Mouse (Mus musculus) embryo, embryonic 10 days (tissue): ENCODE measurements around the gene Trim17.
"Not testable (repeated sequence)": the region's sequence is repeated elsewhere in the genome, so short reads cannot be mapped to it uniquely, and the experiment has no call there.

Source experiments
- DNase-seq: peaks from one replicate; pipeline ENCODE4 v3.0.0-alpha.2; 2015; ENCODE audit warnings: low spot score

The Trim17 gene

DNA sequence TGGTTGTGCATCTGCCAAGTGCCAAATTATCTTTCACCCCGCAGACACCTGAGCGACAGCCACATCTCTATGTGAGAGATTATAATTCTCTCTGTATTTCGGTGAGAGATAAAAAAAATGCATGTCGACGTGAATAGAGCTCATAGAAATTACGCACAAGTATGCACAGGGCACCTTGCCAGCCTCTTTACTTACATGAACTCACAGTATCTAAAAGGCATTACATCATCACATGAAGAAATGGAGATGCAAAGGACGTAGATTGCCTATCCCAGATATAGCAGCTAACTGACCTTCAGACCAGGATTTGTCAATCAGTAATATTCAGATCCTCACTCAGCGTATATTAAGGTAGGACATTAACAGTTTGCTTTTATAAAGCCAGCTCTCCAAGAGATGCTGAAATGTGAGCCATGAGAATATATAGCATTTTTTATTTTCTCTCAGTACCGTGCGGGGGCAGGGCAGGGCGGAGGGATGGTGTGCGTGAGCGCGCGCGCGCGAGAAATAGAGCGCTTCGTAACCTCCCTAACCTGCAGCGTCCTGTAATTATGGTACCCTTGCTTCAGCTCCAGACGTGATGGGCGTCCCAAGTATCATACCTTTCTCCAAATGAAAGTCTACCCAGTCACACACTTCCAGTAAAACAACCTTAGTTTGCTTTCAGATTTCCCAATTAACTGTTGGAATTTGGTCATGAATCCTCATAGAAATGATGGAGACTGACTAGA is 6.5 kb upstream of the Trim17 start:
- DNase-seq, result no peak

DNA sequence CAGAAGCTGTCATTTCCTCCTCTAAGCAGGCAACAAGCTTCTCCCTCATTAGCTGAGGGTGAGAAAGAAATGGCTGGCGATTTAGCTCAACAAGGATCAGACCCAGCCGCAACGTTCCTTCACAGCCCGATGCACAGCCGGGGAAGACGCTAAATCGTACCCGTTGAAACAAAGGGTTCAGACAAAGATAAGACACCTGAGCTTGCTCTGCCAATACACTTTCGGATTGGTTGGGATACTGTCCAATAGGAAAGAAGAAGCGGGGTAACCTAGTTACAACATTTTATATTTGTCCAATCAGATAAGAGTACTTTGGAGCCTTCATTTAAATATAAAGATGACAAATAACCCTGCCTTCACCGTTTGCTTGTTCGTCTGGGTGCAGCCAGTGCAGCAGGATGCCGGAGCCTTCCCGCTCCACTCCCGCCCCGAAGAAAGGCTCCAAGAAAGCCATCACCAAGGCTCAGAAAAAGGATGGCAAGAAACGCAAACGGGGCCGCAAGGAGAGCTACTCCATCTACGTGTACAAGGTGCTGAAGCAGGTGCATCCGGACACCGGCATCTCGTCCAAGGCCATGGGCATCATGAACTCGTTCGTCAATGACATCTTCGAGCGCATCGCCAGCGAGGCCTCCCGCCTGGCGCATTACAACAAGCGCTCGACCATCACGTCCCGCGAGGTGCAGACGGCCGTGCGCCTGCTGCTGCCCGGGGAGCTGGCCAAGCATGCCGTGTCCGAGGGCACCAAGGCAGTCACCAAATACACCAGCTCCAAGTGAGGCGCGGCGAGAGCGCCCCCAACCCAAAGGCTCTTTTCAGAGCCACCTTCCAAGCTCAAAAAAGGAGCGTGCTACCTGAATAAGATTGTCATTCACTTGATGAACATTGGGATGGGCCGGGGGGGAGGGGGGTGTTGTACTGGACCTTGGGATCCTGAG is 5.7 kb upstream of the Trim17 start, which contains the start of gene Hist3h2ba:
Gene Hist3h2ba (plus strand): TSS at position 379 of the 938 bp plus-strand sequence.
- DNase-seq, result peak; percentile 85

DNA sequence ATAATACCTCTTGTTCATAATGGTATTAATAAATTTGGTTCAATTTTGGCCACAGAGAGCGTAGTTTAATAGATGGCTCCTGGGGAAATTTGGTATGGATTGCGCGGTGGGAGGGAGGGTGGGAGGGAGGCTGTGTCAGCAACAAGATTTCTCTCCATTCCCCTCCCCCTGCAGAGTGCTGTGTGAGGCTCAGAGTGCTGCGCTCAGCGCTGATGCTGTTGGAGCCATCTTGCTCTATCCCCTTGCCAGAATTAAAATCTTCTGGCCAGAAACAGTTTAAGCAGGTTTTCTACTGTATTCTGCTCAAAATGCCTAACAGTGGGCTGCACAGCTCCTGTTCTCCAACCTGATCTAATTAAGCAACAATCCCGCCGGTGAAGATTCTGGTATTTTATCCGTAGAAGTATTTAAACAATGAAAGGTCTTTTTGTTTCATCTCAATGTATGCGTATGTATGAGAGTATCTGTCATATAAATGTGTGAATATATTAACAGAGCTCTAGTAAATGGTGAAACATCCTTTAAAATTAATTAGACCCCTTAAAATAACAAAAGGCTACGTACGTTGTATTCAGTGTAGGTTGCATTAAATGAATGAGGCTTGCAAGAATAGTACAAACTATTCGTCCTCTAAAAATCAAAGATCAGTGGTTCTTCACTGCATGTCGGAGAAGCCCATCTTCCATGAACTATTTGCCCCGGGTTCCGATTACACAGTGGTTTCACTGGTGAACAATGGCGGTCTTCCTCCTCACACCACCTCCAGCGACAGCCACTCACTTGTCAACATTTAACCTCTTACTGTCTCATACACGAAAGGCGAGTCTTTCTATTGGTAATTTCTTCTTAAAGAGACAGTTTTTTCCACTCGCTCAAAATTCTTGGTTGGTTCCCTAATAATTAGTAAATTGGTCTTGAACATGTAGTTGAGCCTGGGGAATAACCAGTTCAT is 4.7 kb upstream of the Trim17 start:
- DNase-seq, result peak; percentile 80

DNA sequence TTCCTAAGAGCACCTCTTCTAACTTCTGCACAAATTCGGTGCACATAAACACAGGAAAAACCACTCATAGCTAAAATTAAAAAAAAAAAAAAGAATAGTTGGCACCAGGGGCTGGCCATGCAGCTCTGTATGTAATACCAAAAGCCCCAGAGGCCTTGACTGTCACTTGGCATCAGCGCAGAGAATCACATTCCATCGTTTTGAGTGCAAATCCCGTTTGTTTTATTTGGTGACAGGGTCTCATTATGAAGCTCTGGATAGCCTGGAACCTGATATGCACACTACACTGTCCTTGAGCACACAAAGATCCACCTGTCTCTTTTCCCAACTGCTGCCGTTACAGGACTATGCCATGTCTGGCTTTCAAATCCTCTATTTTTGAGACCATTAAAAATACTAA is 3.3 kb upstream of the Trim17 start:
- no peak for DNase-seq

DNA sequence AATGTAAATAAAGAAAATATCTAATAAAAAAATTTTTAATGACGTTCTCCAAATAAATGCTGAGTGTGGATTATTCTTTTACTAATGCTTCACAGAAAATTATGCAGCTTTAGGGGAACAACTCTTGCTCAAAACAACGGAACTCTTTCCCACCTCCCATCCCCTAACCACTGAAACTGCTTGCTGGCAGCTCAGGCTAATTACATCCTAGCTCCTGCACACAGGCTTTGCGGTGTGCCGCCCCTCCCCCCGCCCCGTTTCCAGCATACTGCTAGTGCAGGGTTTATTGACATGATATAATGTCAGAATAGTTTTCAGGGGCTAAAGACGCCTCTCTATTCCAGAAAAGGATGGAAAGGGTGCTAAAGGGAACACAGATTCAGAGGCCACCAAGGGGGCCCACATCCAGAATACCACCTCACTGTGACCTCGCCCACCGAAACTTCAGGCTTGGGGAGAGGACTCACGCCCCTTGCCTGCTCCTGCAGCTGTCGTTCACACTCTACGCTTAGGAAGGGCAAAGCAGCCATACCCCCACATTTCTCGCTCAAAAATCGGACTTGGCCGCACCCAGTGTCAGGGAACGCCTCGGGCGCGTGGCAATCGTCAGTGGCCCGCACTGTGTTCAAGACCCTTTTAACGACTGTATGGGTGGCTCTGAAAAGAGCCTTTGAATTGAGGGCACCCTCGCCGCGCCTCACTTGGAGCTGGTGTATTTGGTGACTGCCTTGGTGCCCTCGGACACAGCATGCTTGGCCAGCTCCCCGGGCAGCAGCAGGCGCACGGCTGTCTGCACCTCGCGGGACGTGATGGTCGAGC is 925 bp upstream of the Trim17 start:
- DNase-seq, result peak; percentile 67

DNA sequence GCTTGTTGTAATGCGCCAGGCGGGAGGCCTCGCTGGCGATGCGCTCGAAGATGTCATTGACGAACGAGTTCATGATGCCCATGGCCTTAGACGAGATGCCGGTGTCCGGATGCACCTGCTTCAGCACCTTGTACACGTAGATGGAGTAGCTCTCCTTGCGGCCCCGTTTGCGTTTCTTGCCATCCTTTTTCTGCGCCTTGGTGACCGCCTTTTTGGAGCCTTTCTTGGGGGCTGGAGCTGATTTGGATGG is 390 bp upstream of the Trim17 start:
- DNase-seq, result not testable (repeated sequence)

DNA sequence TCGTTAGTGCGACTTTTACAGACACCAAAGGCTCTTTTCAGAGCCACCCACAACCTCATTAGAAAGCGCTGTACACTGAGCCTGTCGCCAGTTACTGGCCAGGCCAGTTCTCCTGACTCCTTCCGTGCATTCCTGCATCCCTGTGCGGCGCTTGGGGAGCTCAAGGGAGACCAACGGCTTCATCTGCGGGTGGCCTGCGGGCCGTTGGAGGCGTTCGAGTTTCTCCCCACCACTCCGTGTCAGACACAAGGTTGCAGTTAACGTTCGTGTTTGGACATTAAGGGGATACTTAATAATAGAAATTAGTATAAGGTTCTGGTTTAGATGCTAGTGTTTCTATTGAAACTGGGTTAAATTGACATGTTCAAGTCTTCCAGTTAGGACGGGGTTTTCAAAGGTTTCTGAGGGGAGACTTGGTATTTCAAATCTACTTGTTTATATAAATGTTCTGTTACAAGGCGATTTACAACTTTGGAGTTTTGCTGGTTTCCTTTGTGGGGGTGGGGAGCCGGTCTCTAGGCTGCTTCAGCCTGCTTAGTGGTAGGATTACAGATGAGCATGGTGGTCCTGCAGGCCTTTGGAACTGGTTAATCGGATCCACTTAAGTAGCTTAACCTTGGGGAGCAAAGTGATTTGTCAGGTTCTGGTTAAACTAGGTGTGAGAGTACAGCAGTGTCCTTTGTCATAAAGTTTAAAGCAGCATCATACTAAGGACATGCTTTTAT is 820 bp downstream of the Trim17 start:
- DNase-seq, result no peak

DNA sequence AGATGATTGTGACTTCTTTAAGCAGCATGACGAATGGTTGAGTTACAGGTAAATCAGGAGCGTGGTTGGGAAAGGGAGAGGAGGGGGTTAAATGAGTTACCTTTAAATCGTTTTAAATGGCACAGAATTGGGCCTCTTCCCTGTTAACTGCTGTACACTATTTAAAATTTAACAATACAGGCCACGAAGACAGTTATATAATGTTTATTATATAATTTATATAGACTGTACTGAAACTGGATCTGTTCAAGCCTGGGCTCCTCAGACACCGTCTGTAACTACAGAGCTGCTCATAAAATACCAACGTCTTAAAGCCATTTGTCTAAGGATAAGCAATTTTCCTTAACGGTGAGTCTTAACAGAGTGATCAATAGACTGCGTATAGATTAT is 1.4 kb downstream of the Trim17 start:
- DNase-seq, result no peak

DNA sequence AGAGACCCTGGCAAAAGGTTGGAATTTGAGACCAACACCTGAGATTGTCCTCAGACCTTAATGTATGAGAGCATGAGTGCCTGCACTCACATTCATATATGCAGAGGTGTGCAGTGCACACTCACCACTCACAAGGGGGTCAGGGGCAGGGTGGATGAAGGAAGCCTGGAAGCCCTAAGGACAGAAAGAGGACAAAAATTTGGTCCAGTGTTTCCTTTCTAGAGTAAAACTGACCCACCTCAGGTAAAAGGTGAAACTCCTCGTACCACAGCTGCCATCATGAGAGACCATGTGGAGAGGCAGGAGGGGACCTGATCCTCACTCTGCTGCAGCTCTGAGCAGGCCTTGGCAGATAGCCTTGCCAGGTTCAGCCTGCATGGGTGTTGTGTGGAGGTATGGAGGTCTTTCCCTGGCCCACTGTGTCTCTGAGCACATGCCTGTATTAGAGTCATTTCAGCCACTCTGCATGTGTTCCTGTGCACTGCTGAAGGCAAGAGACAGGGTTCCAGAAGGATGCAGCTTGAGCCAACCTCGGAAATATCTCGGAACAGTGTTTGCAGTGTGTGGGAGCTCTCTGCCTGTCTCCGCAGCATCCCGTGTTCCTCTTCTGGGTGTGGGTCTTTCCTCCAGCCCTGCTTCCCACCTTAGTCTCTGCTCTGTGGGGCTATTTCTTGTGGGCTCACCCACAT is 2.9 kb downstream of the Trim17 start:
- no peak for DNase-seq

DNA sequence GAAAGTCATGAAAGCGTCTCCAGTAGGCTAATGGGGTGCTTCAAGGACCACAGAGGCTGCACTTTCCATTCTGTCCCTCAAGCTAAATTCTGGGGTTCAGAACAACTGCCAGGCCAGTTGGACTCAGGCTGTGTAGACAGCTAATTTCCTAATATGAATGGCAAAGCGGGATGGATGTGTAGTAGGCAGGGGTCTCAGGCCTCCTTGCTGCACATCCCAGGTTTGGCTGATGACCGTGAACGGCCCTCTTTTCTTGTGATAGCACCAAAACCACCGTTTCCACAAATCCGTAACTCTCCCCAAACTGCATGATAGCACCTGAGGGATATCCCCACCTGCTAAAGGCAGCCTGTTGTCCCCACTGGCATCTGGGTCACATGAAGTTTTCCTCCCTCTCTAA is 4.1 kb downstream of the Trim17 start:
- no peak for DNase-seq

DNA sequence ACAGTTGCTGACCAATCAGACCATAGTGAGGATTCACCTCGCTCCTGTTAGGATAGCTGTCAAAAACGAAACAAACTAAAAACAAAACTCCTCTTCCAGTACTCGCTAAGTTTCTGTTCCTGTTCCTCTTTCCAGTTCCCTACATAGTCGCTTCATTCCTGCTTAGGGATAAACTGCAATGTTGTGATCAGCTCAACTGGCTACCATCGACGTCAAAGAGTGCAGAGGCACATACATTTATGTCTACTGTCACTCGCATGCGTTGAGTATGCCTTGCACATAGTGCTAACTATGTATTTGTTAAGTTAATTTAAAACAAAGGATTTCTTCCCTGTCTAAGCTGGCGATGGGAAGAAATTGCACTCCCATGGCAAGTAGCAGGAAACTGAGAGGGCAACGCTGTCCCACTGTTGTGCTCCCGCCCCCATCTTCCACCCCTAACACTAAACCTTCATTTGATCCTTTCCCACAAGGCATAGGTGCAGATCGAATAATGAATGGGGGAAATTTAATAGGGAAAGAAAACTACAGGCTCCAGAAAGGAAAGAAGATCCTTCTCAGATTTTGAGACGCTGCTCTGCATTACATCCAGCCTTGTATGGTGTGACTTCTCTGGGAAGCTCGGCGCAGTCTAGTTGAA is 4.8 kb downstream of the Trim17 start:
- DNase-seq, result no peak

DNA sequence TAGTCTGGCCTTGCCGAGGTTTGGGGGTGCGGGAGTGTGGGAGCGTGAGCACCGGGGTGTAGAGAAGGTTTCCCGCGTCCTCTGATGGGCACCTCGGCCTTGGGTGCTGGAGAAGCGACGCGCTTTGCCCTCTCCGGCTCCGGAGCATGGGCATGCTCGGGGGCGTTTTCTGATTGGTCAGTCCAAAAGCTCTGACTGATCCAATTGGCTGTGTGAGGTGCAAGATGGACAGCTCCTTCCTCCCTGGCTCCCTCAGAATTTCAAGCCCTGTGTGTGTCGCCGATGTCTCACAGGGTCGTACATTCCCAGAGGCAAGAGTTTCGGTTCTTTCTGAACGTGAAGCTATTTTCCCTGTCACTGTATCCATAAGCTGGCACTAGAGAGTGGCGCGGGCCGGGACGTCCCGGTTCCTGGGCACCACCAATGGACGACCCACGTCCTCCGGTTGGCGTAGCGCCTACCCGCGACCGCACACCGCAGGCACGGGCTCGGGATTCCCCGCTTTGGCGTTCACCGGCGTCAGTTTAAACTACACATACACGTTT is 5.5 kb downstream of the Trim17 start:
- peak; percentile 83 for DNase-seq

DNA sequence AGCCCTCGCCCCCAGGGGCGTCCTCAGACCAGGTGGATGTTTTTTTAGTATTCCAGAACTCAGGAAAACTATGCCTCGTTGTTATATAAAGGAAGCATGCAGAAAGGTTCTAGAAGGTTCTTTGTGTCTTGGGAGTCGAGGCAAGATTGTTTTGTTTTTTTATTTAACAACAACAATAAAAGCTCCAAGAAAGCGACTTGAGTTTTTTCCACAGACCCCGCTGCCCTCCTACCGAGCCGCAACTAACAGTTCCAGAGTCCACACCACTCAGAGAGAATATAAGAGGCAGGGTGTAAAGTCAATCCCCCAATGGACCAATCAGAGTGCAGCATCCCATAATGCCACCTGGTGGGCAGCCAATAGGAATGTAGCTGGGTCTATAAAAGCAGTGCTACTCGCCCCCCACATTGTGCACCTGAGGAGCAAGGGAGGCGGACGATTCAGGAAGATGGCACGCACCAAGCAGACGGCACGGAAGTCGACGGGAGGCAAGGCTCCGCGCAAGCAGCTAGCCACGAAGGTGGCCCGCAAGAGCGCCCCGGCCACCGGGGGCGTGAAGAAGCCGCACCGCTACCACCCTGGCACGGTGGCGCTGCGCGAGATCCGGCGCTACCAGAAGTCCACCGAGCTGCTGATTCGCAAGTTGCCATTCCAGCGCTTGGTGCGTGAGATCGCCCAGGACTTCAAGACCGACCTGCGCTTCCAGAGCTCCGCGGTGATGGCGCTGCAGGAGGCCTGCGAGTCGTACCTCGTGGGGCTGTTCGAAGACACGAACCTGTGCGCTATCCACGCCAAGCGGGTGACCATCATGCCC is 7.1 kb downstream of the Trim17 start:
- DNase-seq, result no peak

DNA sequence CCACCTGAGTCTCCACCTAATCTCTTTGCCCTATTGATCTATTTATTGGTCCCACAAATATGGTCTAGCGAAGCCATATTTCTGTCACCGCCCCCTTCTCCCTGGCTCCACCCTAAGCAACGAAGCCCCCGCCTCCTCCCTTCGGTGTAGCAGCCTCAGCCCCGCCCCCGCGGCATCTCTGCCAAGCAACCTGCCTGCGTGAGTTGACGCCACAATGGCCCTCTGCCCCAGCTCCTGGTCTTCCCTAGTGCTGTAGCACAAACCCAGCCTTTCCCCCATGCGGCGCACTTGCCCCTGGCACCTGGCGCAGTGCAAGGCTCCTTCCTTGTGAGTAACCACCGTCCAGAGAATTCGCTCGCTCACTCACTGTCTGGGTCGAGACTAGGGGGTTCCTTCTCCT is 9.1 kb downstream of the Trim17 start:
- no peak for DNase-seq

DNA sequence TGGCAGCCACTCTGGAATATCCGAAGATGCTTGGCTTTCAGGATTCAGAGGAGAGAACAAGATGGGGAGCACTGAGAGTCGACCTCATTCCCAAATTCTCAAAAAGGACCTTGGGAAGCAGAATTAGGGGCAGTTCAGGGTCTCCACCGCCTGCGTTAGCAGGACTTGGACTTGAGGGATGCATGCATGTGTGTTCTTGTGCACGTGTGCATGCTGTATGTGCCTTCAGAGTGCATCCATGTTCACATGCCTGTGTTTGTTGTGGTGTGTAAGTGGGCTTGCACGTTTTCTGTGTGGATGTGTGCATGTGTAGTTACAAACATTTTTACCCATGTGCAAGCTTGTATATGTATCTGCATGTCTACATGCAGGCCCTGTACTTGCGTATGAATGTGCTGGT is 9.7 kb downstream of the Trim17 start:
- DNase-seq, result no peak

DNA sequence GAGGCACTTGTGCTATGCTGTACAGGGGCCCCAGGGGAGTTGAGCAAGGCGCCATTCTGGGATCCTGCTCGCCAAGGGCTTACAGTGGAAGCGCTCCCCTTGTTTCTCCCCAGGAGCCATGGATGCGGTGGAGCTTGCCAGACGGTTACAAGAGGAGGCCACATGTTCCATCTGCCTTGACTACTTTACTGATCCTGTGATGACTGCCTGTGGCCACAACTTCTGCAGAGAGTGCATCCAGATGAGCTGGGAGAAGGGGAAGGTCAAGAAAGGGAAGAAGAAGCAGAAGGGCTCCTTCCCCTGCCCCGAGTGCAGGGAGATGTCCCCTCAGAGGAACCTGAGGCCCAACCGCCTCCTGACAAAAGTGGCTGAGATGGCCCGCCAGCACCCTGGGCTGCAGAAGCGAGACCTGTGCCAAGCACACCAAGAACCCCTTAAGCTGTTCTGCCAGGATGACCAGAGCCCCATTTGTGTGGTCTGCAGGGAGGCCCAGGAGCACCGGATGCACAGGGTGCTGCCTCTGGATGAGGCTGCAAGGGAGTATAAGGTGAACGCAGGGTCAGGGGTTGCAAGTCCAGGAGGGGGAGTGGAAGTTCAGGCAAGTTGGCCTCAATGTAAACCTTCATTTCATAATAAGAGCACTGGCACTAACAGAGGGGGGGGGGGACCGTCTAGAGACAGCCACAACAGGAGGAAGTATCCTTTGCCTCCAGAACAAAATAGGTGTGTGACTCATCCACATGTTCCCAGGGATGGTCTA is 10.7 kb downstream of the Trim17 start:
- DNase-seq, result no peak

DNA sequence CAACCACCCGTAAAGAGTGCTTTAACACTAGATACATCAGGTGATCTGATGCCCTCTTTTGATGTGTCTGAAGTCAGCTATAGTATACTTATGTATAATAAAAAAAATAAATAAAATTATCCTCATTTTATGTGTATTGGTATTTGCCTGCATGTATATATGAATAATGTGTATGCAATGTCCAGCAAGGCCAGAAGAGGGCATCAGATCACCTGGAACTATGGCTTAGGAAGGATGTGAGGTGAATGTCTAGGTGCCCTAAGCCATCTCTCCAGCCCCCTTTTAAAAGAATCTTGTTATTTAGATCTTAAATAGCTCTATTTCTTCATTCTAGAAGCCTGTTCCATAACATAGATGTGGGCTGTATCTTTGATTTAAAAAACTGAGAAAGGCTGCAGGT is 12.9 kb downstream of the Trim17 start:
- no peak for DNase-seq

DNA sequence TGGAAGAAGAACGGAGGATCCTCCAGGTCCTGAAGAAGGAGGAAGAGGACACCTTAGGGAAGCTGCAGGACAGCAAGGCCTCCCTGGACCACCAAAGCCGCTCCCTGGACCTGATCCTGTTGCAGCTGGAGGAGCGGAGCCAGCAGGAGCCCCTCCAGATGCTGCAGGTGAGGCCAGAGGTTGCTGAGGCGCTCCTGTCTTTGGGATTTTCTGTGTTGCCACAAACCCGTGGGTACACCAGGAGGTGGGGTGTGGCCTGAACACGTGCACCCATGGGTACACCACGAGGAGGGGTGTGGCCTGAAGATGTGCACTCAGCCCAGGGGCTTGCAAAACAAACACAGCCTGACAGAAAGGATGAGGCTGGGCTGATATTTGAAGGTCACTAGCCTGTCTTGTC is 14.1 kb downstream of the Trim17 start:
- DNase-seq, result no peak
